Mouse (Mus musculus) adrenal gland, adult 8-10 months (tissue): ENCODE measurements around the gene Exoc3. TPM values are rescaled to one million over a fixed set of nuclear protein-coding genes. Genes with fewer than 3 reads are reported as not detected.

Source experiments
- DNase-seq: peaks from one replicate; pipeline ENCODE4 v3.0.0; 2022
- total RNA-seq, 4 experiments: library from RNA; stranded (reverse); gene quantifications; 2 replicates each; pipeline ENCODE4 v1.2.4; 2022

Gene Exoc3
- total RNA-seq: 10 to 100 TPM; 63.0 to 79.3 (median 72.3) TPM

DNA sequence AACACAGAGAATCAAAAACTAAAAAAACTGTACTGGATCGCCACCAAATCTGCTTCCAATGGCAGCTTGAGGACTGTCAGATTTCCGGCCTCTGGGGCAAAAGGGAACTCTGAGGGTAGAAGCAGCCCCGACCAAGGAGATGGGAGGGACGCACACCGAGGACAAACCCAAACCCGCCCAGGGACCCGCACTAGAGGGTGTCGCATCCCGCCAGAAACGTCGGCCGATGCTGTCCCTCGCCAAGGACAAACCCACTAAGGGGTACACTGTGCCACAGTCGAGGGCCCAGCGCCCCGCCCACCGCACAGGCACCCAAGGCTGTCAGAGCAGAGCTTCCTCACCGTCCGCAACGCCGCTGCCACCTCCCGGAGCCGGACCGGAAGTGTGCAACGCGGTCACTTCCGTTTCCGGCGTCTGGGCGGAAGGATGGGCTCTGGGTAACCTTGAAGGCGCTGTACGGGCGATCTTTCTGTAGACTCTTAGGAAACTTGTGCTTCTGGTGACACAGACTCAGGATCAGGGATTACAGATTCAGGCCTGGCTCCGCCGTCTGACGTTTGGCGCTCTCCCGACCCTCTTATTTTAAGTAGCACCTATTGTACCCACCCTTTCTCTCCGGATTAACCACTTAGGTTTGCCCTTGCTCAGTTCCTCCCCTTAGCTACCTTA, at the start of gene Exoc3:
Gene Exoc3, minus strand, starts transcription at position 416 of the 669 bp plus-strand sequence.
- DNase-seq: peak; percentile 90

DNA sequence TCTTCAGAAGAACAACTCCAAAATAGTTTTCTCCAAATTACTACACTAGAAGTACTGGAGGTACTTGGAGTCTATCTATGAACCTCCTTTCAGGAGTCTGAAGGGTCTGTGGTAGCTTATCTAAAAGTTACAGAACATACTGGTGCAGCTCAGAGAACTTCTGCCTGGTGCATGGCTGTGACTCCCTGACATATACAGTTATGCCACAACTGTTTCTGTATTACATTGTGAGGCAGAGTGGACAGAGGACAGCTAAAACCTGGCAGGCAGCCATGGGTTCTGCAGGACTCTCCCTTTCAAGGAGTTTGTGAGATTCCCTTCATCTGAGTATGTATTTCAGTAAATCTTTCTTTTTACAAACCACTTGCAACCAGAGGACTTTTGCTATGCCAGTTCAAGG, 38.0 kb upstream of the Exoc3 start:
- DNase-seq: no peak

DNA sequence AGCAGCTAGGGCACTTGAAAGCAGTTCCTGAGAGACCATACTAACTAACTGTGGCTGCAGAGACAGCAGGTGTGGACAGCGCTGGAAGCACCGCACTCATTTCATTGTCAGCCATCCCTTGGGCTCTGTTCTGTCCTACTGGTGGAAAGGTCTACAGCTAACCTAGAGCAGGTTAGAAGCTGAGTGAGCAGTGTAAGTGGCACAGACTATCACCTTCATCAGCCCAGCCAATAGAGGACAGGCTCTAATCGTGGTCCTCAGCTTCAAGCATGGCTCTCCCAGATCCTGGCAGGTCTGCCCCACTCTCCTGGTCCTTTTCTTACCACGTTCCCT, 37.3 kb upstream of the Exoc3 start:
- no peak for DNase-seq

DNA sequence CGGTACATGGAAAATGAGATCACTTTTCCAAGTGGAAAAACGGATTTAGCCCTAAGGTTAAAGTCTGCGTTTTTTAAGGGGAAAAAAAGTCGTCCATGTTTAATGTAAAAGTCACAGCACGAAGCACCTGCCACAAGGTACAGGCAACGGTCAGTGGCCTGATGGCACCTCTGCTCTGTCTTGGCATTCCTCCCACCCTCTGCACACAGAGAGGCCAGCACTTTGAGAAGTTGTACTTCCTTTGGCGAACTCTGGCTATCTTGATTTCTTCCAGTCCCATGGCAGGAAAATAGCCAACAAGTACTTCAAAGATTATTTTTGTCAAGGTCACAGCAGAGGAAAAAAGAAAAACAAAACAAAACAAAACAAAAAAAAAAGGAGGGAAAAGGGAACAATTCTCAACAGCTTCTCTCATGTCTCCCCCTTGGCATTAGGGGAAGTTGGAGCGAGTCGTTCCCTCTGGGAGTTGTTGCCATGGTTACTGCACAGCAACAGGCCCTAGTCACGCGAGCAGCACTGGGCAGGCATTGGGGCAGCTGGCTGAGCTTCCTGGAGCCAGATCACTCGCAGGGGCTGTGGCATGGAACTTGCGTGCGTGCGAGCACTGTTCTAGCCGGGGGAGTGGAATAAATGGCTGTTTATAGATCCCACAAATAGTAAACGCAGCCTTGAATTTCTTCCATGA, 36.8 kb upstream of the Exoc3 start:
- DNase-seq: peak; percentile 76

- no peak for DNase-seq
These were observed 29.0 kb upstream of the Exoc3 start for GRCm38 (mm10) chr13:74237574-74237973.

- no peak for DNase-seq
These were observed 12.1 kb upstream of the Exoc3 start for GRCm38 (mm10) chr13:74220659-74221058.

DNA sequence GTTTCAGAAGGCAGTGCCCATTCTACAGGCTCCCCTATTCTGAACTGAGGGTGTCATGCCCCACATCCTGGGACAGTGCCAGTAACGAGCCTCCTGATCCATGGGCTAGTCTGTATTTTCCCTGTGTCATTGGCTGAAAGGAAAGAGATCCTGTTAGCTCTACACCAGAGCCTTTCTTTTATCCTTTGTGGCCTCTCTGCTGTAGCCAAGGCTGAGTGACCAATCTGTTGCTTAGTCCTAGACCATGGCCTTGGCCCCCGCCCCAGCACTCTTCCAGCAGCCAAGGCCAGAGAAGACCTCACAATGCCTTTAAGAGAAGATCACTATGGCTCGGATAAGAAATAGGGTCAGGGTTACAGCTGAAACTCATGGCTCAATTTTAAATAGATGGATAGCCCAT, 9.9 kb upstream of the Exoc3 start:
- peak; percentile 75 for DNase-seq

- DNase-seq: no peak
These were observed 434 bp upstream of the Exoc3 start for GRCm38 (mm10) chr13:74208986-74209345.

- DNase-seq: no peak
These were observed 12.1 kb downstream of the Exoc3 start for GRCm38 (mm10) chr13:74196451-74196850.

- DNase-seq: no peak
These were observed 15.9 kb downstream of the Exoc3 start for GRCm38 (mm10) chr13:74192613-74193012.

GRCm38 (mm10) chr13:74183011-74183695, 25.4 kb downstream of the Exoc3 start:
- DNase-seq: no peak

DNA sequence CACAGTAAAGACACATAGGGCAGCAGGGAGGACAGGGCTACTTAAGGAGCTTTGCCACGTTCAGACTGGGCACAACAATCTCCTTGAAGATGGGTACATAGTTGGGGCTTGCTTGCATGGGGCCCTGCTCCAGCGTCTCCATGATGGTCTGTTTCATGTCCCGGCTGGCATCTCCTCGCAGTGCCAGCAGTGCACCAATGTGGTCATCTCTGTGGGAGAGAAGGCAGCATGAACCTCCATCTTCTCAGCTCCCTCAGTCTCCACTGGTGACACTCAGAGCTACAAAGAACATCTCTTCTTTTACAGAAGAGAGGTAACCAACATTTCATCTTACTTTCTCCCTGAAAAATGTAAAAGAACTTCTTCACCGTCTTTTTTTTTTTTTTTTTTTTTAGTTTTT, 36.5 kb downstream of the Exoc3 start:
- no peak for DNase-seq

- no peak for DNase-seq
These were observed 38.9 kb downstream of the Exoc3 start for GRCm38 (mm10) chr13:74169446-74170164.

DNA sequence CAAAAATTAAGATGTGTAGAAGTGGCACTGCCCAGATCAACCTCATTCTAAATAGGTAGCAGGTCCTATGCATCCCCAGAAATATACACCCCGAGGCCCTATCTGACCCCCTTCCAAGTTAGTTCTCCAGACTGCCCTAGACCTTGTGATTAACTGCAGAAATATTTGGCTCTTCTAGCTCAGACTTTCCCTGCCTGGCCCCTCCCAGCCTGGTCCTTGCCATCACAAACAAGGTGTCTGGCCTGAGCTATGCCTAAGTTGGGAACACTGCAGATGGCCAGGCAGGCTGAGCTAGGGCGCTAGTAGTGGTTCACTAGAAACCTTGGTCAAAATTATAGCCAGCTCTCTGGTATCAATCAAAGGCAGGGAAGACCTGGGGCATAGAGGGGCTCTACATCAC, 41.0 kb downstream of the Exoc3 start:
- DNase-seq: no peak

DNA sequence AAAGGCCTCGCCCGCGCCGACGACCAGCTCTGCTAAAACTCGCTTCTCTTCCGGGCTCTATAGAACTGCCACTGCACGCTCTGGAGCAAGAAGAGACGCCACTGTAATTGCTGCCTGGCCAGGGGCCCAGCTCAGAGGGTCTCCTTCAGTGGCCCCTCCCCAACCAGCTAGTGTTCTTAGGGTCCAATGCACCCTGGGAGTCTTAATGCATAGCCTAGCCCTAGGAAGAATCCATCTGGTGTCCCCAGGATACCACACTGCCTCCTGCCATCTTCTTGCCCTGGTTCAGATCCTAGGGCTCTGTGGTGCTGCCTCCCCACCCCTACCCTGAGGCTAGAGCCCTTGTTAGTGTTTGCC, 41.5 kb downstream of the Exoc3 start:
- DNase-seq: no peak

GRCm38 (mm10) chr13:74166348-74167056, 42.0 kb downstream of the Exoc3 start:
- DNase-seq: peak; percentile 20

- no peak for DNase-seq
These were observed 61.2 kb downstream of the Exoc3 start for GRCm38 (mm10) chr13:74147327-74147726.

GRCm38 (mm10) chr13:74145983-74146622, 62.4 kb downstream of the Exoc3 start:
- no peak for DNase-seq

DNA sequence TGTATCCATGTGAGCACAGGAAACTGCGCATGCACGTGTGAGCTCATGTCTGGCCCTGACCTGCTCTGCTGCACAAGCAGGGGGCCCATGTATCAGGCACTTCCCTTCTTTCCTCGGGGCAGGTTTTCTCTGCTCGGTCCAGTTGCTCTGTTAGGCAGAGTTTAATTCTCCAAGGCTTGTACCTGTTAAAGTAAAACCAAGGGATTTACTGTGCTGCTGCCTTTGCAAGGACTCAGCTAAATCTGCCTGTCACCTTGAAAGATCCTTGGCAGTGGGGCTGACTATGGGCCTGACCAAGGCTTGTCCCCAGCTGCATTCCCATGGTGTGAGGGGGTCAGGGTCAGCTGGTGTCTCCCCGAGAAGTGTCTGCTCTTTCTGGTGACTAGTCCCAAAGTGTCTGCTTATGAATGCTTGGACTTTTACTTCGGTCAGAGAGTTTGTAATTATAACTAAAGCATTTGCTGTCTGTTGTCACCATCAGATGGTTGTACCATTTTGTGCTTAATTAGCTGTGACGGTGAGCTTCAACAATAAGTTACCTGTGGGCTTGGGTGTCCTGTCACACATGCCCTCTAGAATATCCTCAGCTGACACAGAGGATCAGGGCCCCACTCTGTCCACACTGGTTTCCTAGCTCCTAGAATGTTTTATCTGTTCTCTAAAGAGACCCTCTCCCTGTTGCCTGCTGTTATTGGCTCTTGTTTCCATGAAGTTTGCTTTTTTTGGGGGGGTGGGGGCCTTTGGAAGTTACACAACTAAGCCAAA, 64.2 kb downstream of the Exoc3 start:
- no peak for DNase-seq

DNA sequence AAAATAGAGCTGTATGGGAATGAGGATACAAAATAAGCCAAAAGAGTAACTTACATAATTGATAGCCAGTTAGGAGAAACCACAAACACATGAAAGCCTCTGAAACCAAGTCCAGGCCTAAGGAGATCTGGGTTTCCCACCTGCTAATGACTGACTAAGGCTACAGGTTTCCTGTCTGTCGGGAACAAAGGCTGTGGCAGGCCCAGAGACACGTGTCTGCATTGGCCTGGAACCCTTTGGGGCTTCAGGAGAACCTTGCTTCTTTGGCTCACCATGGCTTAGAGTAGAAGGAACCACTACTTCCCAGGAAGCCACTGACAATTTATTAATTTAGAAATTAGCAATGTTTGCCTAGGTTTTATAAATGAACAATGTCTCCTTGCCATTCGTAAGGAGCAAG, 65.2 kb downstream of the Exoc3 start:
- DNase-seq: no peak

DNA sequence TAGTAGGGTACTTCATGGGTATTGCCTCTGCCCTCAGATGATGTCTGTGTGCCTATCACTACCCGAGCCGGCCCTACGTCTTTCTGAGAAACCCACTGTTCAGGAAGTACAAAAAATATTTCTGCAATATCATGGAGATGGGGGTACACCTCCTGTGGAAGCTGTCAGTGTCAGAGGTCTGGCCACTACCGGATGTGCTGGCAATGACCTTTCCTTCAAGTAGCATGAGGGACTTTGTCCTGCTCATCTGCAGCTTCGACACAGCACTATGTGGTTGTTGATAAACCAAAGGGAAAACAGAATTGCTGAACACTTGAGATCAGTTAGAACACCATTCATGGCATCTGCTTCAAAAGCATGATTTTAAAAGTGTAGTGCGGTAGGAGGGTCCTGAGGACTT, 67.7 kb downstream of the Exoc3 start:
- no peak for DNase-seq
